Mouse (Mus musculus): ENCODE data around the gene Trpc4ap. TPM values are rescaled to one million over a fixed set of nuclear protein-coding genes. Genes with fewer than 3 reads are reported as not detected.
"Not testable (repeated sequence)": the region's sequence is repeated elsewhere in the genome, so short reads cannot be mapped to it uniquely, and the experiment has no call there.

Trpc4ap gene
- total RNA-seq (2021) = 100 to 1,000 TPM; 154 to 160 TPM

GRCm38 (mm10) chr2:155691723-155692493 lies at the start of gene Trpc4ap:
Trpc4ap (minus strand) TSS chr2:155692384.
- DNase-seq = peak; percentile 97 to 98

- DNase-seq = no peak
Observed at GRCm38 (mm10) chr2:155737803-155738202, 45.6 kb upstream of the Trpc4ap start.

- no peak for DNase-seq
Observed at GRCm38 (mm10) chr2:155736936-155737335, 44.8 kb upstream of the Trpc4ap start.

- not testable (repeated sequence) for DNase-seq
Observed at GRCm38 (mm10) chr2:155735766-155736165, 43.6 kb upstream of the Trpc4ap start, which contains the start of gene Gm17581. Gm17581 (minus strand) TSS chr2:155735866.

- no peak for DNase-seq
Observed at GRCm38 (mm10) chr2:155735080-155735479, 42.9 kb upstream of the Trpc4ap start.

GRCm38 (mm10) chr2:155729158-155729645 lies 37.0 kb upstream of the Trpc4ap start, which contains the start of gene Edem2:
Edem2 (minus strand) TSS chr2:155729475.
- peak; percentile 91 to 92 for DNase-seq

GRCm38 (mm10) chr2:155728742-155729141 lies 36.6 kb upstream of the Trpc4ap start:
- DNase-seq = no peak

GRCm38 (mm10) chr2:155727764-155728395 lies 35.7 kb upstream of the Trpc4ap start:
- DNase-seq = no peak

GRCm38 (mm10) chr2:155726302-155726701 lies 34.1 kb upstream of the Trpc4ap start:
- DNase-seq = no peak

- no peak for DNase-seq
Observed at GRCm38 (mm10) chr2:155724526-155724925, 32.3 kb upstream of the Trpc4ap start.

GRCm38 (mm10) chr2:155724036-155724435 lies 31.9 kb upstream of the Trpc4ap start:
- no peak for DNase-seq

GRCm38 (mm10) chr2:155720585-155720984 lies 28.4 kb upstream of the Trpc4ap start:
- DNase-seq = no peak

- no peak for DNase-seq
Observed at GRCm38 (mm10) chr2:155717082-155717990, 25.2 kb upstream of the Trpc4ap start.

- DNase-seq = no peak
Observed at GRCm38 (mm10) chr2:155710557-155710956, 18.4 kb upstream of the Trpc4ap start.

GRCm38 (mm10) chr2:155707251-155707650 lies 15.1 kb upstream of the Trpc4ap start:
- peak; percentile 35 to 42 for DNase-seq

GRCm38 (mm10) chr2:155703630-155704029 lies 11.4 kb upstream of the Trpc4ap start:
- DNase-seq = no peak

GRCm38 (mm10) chr2:155701399-155701919 lies 9.3 kb upstream of the Trpc4ap start:
- DNase-seq = no peak

GRCm38 (mm10) chr2:155698443-155698842 lies 6.3 kb upstream of the Trpc4ap start:
- DNase-seq = not testable (repeated sequence)

GRCm38 (mm10) chr2:155696851-155697250 lies 4.7 kb upstream of the Trpc4ap start:
- DNase-seq = no peak

- DNase-seq = peak; percentile 72 to 80
Observed at GRCm38 (mm10) chr2:155696091-155696558, 3.9 kb upstream of the Trpc4ap start.

- DNase-seq = no peak
Observed at GRCm38 (mm10) chr2:155695316-155695715, 3.1 kb upstream of the Trpc4ap start.

- DNase-seq = no peak
Observed at GRCm38 (mm10) chr2:155694564-155694963, 2.4 kb upstream of the Trpc4ap start.
